Mouse (Mus musculus) adrenal gland (tissue): Measurements from ENCODE around the gene 2200002D01Rik.
"Not testable (repeated sequence)": the region's sequence is repeated elsewhere in the genome, so short reads cannot be mapped to it uniquely, and the experiment has no call there.

ENCODE experiments used
- intact Hi-C: fragments of 180-260 bp; cut with DNase I; formaldehyde crosslinking; loops from one replicate; pipeline ENCODE4 v1.15.1; 2025

2200002D01Rik gene

DNA sequence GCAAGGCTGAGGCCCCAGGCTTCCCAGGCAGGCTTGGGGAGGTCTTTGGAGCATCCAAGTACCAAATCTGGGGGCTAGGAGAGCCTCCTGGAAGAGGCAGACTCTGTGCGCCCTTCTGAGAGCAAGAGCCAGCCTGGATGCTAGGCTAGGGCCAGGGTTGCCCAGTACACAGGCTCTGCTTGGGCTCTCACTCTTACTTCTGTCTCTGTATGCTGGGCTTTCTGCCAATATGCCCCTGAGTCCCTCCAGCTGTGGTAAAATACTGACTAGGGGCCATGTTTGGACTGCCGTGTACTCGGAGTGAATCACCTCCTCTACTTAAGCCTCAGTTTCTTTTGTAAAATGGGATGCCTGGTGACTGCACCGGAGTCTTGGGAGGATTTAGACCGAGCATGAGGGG, 2.3 kb downstream of the 2200002D01Rik start:
- intact Hi-C loops, result loop anchor here (5.0 kb wide), 2 partner anchors 51 to 64 kb away; partner anchors contain the start of gene Psmd8

DNA sequence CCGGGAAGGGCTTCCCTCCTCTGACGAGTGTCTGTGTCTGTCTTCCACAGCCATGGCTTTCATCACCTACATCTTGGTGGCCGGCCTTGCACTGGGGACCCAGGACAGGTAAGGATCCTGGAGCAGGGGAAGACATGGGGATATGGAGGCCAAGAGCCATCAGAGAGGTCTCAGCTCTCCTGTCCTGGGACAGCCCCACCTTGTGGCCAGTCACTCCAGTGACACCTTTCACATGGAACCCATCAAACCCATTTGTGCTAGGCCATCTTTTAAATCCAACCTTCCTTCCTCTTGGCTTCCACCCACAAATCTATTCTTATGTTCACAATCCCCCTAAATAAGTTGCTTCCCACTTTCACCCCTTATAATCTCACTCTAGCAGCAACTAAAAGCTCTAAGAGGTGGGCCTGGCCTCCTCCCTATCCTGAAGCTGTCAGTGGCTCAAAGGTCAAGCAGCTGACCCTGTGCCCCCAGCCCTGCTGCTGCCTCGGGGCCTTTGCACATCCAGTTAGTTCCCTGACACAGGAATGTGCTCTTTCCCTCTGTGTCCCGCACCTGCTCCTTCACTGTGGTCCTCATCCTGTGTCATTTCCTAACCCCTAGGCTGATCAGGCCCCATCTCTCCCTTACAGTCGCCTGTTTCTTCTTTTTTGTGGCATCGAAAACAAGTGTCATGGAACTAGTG, 3.4 kb downstream of the 2200002D01Rik start:
- intact Hi-C loops, result loop anchor here (5.0 kb wide), 3 partner anchors 52 to 118 kb away; partner anchors contain the start of genes Psmd8 and Ryr1

DNA sequence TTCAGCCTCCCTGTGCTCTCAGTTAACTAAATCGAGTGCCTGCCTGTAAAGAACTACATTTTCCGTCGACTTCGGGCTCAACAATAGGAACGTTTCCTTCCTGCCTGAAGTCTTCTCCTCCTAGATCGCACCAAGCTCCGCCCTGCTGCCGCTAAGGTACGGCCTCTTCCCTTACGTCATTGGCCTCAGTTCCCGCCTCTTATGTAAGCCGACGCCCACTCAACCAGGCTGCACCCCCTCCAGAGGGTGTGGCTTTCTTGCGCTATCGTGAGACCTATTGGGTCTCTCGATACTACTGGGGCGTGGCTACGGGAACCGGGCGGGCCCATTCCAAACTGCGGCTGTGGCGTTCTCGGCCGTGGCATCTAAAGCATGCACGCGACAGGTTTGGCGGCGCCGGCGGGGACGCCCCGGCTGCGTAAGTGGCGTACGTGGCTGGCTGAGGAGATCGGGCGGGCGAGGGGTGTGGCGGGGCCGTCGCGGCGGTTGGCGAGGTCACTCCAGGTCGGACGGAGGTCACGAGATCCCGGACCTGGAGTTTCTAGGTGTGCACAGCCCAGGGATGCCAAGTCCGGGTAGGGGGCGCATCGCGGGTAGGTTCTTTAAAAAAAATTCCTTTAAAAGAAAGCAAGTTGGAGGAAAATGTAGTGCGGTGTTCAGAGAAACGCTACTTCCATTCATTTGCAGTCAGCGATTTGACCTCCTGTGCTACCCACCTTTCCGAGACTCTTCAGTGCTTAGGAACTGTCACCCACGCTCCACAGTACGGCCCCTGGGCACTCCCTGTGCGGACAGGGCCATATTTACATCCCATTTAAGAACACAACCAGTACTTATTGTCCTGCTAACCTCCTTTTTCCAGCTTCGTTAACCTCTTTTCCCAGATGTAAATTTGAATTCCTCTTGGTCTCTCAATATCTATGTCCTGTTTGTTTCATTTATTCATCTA, 10.0 kb downstream of the 2200002D01Rik start, which contains the start of gene Yif1b:
Gene Yif1b, plus strand, starts transcription at position 311 of the 949 bp plus-strand sequence.
- intact Hi-C loops, result no loop called here

DNA sequence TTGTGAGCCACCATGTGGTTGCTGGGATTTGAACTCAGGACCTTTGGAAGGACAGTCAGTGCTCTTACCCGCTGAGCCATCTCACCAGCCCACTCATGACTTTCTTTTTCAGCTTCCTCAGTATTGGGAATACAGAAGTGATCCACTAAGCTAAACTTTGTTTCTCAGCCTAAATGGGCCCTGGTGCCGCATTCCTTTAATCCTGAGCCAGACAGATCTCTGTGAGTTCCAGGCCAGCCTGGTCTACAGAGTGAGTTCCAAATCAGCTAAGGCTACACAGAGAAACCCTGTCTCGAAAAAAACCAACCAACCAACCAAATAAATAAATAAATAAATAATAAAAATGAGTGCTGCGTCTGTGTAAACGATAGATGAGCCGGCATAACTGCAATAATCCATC, 10.7 kb downstream of the 2200002D01Rik start:
- intact Hi-C loops, result not testable (repeated sequence)

DNA sequence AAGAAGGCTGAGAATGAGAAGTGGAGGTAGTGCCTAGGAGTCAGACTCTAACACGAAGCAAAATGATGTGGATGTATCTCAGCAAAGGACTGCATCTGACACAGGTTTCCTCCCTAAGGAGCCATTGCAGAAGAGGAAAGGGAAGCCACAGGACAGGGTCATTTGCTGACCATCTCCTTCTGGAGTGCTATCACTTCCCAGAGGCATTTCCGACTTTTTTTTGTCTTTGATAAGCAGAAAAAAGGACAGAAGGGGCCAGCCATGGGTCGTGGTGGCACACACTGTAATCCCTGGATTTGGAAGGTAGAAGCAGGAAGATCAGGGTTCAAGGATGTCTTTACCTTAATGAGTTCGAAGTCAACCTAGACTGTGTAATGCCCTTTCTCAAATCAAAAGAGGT, 11.7 kb downstream of the 2200002D01Rik start:
- intact Hi-C loops, result no loop called here

DNA sequence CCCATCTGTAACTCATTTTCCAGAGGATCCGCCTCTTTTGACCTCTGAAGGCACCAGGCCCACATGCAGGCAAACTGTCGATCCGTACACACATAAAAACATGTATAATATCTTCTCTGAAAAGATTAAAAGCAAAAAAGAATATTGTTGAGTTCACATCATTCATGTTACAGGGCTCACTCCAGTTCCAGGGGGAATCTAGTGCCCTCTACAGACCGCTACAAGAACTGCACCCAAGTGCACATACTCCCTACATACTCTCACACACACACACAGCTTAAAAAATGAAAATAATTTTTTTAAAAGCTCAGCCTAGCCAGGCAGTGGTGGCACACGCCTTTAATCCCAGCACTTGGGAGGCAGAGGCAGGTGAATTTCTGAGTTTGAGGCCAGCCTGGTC, 13.6 kb downstream of the 2200002D01Rik start:
- intact Hi-C loops, result no loop called here

DNA sequence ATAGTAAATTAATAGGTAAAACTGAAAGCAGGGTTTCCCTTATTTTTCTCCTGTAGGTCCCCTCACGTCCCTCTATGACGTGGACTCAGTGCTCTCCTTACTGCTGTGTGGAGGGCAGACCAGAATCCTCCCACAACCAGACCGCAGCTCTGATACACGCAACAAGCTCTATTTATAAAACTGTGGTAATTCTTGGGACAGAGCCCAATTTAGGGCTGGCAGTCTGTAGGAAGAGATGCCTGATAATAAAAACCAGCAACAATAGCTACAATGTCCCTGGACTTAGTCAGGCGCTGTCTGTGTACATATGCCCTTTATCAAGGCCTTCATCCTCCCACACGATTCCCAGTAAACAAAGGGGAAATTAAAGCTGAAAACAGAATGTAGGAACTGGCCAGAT, 14.5 kb downstream of the 2200002D01Rik start:
- intact Hi-C loops, result no loop called here

DNA sequence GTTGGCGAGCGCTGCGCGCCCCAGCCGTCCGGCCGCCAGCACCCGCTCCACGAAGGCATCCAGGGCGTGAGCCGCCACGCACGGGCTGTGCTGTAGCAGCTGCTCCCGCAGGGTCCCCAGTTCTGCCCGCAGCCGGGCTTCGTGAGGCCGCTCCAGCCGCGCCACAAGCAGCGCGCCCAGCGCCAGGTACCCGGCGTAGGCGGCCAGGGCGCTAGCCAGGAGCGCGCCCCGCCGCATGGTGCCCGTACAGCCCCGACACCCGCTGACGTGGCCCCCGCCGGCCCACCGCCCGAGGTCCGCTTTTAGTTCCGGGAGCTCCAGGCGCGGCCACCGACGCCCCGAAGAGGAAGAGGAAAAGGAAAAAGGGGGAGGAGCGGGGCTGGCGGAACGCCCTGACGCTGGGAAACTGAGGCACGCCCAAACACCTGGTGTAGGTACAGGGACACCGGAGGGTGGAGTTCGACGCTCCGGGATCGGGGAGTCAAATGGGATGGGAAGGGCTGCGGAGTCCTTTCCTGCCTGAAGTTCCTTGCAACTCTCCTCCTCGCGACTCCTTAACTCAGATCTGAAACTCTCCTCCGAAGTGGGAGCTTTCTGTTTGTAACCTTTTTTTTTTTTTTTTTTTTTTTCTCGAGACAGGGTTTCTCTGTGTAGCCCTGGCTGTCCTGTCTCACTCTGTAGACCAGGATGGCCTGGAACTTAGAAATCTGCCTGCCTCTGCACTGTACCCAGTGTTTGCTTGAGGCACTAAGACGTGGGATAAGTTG, 15.8 kb downstream of the 2200002D01Rik start, which contains the start of gene Kcnk6:
Gene Kcnk6, minus strand, starts transcription at position 269 of the 767 bp plus-strand sequence.
- intact Hi-C loops, result no loop called here

DNA sequence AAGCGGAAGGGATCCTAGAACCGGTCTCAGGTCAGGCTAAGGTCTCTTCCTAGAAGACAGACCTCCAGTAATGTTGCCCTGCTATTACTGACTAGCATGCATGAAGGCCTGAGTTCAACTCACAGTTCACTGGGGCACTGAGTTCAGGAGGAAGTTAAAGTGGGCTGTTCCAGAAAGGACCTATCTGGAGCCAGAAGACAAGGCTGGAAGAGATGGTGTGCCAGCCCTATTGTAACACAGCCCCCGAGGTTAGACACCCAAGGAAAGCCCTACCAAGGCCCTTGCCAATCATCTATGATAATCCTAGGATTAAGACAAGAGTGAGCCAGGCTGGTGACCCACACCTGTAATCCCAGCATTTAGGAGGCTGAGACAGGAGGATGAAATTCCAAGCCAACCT, 16.7 kb downstream of the 2200002D01Rik start:
- intact Hi-C loops, result no loop called here

DNA sequence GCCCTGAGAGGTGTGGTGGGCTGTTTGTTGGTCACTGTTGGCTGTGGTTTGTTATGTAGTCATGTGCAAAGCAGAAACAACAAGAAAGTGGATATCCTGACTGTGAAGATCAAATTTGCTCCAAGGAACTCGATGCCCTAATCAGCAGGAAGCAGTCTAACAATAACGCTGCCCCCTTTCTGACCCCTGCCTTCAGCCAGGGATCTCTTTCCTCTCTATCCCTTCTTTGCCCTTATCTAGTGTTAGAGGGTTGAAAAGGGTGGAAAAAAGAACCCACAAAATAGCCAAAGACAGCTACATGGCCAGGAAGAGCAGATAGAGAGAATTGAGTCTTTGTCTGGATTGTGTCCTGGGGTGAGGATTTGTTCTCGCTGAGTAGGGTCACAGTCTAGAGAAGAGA, 17.7 kb downstream of the 2200002D01Rik start:
- intact Hi-C loops, result no loop called here

DNA sequence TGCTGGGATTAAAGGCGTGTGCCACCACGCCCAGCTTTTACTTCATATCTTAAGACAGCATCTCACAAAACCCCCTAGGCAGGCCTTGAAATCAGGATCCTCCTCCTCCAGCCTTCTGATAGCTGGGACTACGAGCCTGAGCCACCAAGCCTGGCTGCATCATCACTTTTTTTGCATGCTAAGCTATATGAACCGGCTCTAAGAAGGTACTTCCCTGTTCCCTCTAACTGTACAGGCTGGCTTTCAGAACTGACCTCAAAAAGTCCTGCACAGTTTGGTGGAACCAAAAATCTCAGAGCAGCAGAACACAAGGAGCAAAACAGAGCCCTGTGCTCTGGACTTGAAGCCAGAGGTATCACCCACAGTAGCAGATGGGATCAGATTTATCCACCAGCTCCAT, 20.1 kb downstream of the 2200002D01Rik start:
- intact Hi-C loops, result no loop called here

DNA sequence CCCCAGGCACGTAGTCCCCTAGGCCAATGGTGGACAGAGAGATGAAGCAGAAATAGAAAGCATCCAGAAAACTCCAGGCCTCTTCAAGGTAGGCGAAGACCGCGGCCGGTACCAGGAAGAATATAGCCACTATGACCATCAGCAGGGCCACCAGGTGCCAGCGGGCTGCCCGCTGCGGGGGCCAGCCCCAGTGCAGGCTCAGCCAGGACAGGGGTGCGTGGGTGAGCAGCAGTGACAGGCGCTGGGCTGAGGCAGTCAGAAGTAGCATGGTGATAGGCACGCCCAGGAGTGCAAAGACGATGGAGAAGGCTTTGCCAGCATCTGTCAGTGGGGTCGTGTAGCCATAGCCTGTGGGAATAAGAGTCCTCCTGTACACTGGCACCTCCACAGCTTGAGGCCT, 22.7 kb downstream of the 2200002D01Rik start:
- intact Hi-C loops, result no loop called here

DNA sequence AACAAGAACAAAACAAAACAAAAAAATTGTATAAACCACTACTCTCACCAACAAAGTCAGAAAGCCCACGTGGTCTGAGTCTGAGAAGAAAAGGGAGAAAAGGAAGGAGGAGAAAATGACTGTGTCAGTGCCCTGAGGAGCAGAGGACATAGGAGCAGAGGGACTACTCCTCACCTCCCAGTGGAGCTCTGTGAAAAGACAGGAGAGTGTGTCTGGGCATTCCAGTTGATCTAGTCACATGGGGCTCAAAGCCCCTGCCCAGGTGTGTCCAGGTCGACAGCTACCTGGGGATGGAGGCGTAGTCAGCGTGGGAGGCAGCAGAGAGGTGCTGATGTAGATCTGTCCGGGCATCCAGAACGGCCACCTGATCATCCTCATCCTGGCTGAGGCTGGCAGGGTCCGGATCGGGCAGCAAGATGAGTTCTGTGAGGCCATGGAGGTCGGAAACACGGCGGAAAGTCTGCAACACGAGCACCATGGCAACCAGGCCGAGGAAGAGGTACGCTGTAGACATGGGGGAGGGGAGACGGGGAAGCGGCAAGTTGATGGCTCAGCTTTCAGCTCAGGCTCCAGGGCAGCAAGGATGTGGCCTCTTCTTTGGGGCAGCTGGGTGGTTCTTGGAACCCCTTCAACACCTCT, 23.4 kb downstream of the 2200002D01Rik start:
- intact Hi-C loops, result no loop called here

DNA sequence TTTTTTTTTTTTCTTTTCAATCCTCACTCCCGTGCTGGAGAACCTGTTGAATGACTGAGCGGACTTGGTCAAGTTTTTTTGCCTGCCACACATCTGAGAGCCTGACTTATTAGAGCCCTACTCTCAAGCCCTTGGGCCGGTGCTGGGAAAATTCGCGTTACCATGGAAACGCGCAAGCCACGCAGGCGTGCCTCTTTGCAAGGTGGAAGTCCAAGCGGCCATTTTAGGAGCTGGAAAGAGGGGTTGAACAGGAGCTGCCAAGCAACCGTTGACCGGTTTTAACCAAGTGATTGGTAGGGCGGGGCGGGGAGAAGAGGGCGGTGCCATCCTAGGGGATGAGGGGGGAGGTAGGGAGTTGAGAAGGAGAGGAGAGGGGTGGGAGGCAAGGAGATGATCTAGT, 33.4 kb downstream of the 2200002D01Rik start:
- intact Hi-C loops, result no loop called here

DNA sequence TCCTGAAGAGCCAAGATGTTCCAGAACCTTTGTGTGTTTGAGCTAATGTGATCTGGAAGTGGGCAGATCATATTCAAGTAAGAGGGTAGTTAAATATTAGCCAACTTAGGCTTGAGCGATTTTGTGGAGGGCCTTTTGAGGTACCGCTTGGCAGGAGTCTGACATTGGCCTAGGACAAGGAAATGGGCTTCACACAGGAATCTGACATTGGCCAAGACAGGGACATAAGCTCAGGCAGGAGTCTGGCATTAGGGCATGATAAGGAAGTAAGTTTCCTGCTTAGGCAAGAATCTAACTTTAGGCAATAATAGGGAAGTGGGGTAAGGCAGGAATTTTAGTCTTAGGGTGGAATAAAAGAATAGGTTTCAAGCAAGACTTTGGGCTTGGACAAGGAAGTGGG, 34.0 kb downstream of the 2200002D01Rik start:
- intact Hi-C loops, result no loop called here

DNA sequence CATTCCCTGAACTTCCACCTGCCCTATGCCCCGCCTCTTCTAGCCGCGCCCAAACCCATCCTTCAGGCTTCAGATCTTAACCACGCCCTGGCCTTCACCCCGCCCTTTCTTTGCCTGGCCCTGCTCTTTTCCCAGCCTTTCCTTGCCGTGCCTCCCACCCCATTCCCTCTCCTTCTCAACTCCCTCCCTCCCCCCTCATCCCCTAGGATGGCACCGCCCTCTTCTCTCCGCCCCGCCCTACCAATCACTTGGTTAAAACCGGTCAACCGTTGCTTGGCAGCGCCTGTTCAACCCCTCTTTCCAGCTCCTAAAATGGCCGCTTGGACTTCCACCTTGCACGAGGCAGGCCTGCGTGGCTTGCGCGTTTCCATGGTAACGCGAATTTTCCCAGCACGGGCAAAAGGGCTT, 34.6 kb downstream of the 2200002D01Rik start, which contains the start of gene Catsperg1:
Gene Catsperg1, minus strand, starts transcription at position 361 of the 408 bp plus-strand sequence.
- intact Hi-C loops, result no loop called here

DNA sequence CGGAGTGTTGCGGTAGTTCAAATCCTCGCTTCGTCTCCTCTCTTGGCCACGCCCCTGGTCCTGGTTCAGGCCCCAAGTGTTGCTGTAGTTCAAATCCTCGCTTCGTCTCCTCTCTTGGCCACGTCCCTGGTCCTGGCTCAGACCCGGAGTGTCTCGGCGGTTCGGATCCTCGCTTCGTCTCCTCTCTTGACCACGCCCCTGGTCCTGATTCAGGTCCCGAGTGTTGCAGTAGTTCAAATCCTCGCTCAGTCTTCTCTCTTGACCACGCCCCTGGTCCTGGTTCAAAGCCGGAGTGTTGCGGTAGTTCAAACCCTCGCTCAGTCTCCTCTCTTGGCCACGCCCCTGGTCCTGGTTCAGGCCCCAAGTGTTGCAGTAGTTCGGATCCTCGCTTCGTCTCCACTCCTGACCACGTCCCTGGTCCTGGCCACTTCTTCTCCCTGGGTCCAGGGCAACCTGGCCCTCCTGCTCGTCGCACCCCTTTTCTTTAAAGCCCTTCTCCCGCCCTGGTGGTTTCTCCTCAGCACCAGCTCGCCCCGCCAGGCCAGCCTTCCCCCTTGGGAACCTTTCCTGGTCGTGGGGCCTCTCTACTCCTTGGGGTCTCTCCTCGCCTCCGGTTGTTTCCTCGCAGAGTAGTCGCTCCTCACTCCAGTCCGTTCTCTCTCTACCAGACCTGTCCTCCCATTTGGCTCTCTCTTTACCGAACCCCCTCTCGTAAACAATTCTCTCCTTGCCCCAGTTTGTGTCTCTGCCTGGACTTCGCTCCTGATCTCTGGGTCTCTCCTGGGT, 35.3 kb downstream of the 2200002D01Rik start:
- intact Hi-C loops, result not testable (repeated sequence)

DNA sequence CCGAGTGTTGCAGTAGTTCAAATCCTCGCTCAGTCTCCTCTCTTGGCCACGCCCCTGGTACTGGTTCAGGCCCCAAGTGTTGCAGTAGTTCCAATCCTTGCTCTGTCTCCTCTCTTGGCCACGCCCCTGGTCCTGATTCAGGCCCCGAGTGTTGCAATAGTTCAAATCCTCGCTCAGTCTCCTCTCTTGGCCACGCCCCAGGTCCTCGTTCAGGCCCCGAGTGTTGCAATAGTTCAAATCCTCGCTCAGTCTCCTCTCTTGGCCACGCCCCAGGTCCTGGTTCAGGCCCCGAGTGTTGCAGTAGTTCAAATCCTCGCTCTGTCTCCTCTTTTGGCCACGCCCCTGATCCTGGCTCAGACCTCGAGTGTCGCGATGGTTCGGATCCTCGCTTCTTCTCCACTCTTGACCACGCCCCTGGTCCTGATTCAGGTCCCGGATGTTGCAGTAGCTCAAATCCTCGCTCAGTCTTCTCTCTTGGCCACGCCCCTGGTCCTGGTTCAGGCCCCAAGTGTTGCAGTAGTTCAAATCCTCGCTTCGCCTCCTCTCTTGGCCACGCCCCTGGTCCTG, 36.0 kb downstream of the 2200002D01Rik start:
- intact Hi-C loops, result no loop called here

DNA sequence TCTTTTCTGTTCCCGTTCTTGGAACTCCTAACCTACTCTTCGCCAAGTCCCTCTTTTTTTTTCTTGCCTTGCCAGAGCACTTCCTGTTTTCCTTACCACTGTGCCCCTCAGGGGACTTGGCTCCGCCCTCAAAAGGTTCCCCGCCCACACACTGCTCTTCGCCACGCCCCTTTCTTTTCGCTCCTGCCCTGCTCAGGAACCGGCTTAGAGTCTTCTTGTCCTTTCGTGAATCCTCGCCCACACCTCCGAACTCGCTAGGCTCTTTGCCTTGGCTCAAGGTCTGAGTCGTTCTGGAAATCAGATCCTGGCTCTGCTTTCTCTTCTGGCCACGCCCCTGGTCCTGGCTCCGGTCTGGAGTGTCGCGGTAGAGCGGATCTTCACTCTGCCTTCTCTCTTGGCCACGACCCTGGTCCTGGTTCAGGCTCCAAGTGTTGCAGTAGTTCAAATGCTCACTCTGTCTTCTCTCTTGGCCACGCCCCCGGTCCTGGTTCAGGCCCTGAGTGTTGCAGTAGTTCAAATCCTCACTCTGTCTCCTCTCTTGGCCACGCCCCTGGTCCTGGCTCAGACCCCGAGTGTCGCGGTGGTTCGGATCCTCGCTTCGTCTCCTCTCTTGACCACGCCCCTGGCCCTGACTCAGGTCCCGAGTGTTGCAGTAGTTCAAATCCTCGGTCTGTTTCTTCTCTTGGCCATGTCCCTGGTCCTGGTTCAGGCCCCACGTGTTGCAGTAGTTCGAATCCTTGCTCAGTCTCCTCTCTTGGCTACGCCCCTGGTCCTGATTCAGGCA, 36.7 kb downstream of the 2200002D01Rik start:
- intact Hi-C loops, result no loop called here
